Mouse (Mus musculus): Measurements from ENCODE around the gene Lonp1. TPM values are rescaled to one million over a fixed set of nuclear protein-coding genes. Genes with fewer than 3 reads are reported as not detected.

Lonp1 gene
- polyA plus RNA-seq, 1 experiment from 2014 or later: 46.1 TPM

- DNase-seq (no peak), ATAC-seq (ENCODE audit: low FRiP score, low TSS enrichment) (no peak)
- Histone ChIP-seq H3K27ac (replicated peaks; ENCODE audit: low read depth, low read length) (no peak overlapping the region), H3K27me3 (ENCODE audit: control insufficient read depth, insufficient read depth, low read length) (no peaks in the 10 kb centered on the region), H3K4me1 (ENCODE audit: control insufficient read depth, insufficient read depth, low read length) (peaks cover 27% of the 10 kb centered on the region), H3K9ac (replicated peaks; ENCODE audit: low read length) (no peak overlapping the region), H3K4me2 (ENCODE audit: low read length) (0 out of 2 replicates have a peak overlapping the region, but pooled peaks have one; percentile 5), H3K4me3 (replicated peaks; ENCODE audit: low read depth, low read length) (no peak overlapping the region), H3K36me3 (ENCODE audit: control insufficient read depth, insufficient read depth, low read length) (peaks cover 64% of the 10 kb centered on the region), H3K9me3 (ENCODE audit: control insufficient read depth, low read length) (no peaks in the 10 kb centered on the region)
- WGBS: 68% methylated on average over 1 of the region's 1 CpGs
Observed at GRCm38 (mm10) chr17:56587773-56588172, 38.9 kb downstream of the Lonp1 start.

GRCm38 (mm10) chr17:56585171-56585821 lies 41.4 kb downstream of the Lonp1 start:
- Histone ChIP-seq H3K27me3 (ENCODE audit: control insufficient read depth, insufficient read depth, low read length) (no peaks in the 10 kb centered on the region), H3K9ac (replicated peaks; ENCODE audit: low read length) (peak overlapping the region; percentile 83), H3K27ac (replicated peaks; ENCODE audit: low read depth, low read length) (peak overlapping the region; percentile 91), H3K36me3 (ENCODE audit: control insufficient read depth, insufficient read depth, low read length) (peaks cover 65% of the 10 kb centered on the region), H3K4me3 (replicated peaks; ENCODE audit: low read depth, low read length) (peak overlapping the region; percentile 93), H3K4me2 (ENCODE audit: low read length) (peak overlapping the region; percentile 78), H3K9me3 (ENCODE audit: control insufficient read depth, low read length) (no peaks in the 10 kb centered on the region), H3K4me1 (ENCODE audit: control insufficient read depth, insufficient read depth, low read length) (peaks cover 37% of the 10 kb centered on the region)
- ATAC-seq (ENCODE audit: low FRiP score, low TSS enrichment) (peak; percentile 21; the same call in 1 of the 2 replicates), DNase-seq (peak; percentile 68)
- under 1% methylated on average over 61 of the region's 61 CpGs for WGBS

- H3K9ac ChIP-seq (replicated peaks; ENCODE audit: low read length): peak within 1 kb of the TSS; percentile 83
- under 1% methylated on average over 97 of the region's 101 CpGs for WGBS
- H3K4me3 ChIP-seq (replicated peaks; ENCODE audit: low read depth, low read length): peak within 1 kb of the TSS; percentile 93
- DNase-seq (peak; percentile 100), ATAC-seq (ENCODE audit: low FRiP score, low TSS enrichment) (peak; percentile 95)
- H3K4me2 ChIP-seq (ENCODE audit: low read length): peak within 1 kb of the TSS; percentile 94
- H3K36me3 ChIP-seq (ENCODE audit: control insufficient read depth, insufficient read depth, low read length): peaks cover 61% of the 10 kb centered on the region
- peaks cover 37% of the 10 kb centered on the region for H3K4me1 ChIP-seq (ENCODE audit: control insufficient read depth, insufficient read depth, low read length)
- H3K27me3 ChIP-seq (ENCODE audit: control insufficient read depth, insufficient read depth, low read length): no peaks in the 10 kb centered on the region
- H3K9me3 ChIP-seq (ENCODE audit: control insufficient read depth, low read length): no peaks in the 10 kb centered on the region
- H3K27ac ChIP-seq (replicated peaks; ENCODE audit: low read depth, low read length): peak within 1 kb of the TSS; percentile 91
Observed at GRCm38 (mm10) chr17:56584257-56585130, 42.2 kb downstream of the Lonp1 start, which contains the start of the genes Safb2 and Safb. Gene Safb2 (minus strand): TSS chr17:56584585. Gene Safb (plus strand): TSS chr17:56584825.

- ATAC-seq (ENCODE audit: low FRiP score, low TSS enrichment): no peak
- peaks cover 61% of the 10 kb centered on the region for H3K36me3 ChIP-seq (ENCODE audit: control insufficient read depth, insufficient read depth, low read length)
Observed at GRCm38 (mm10) chr17:56583611-56584256, 43.0 kb downstream of the Lonp1 start.

GRCm38 (mm10) chr17:56583071-56583470 lies 43.6 kb downstream of the Lonp1 start:
- H3K9ac ChIP-seq (replicated peaks; ENCODE audit: low read length): peak overlapping the region; percentile 72
- DNase-seq (no peak), ATAC-seq (ENCODE audit: low FRiP score, low TSS enrichment) (no peak)
- H3K4me2 ChIP-seq (ENCODE audit: low read length): peak overlapping the region; percentile 94
- H3K9me3 ChIP-seq (ENCODE audit: control insufficient read depth, low read length): no peaks in the 10 kb centered on the region
- no peaks in the 10 kb centered on the region for H3K27me3 ChIP-seq (ENCODE audit: control insufficient read depth, insufficient read depth, low read length)
- H3K27ac ChIP-seq (replicated peaks; ENCODE audit: low read depth, low read length): no peak overlapping the region
- peaks cover 37% of the 10 kb centered on the region for H3K4me1 ChIP-seq (ENCODE audit: control insufficient read depth, insufficient read depth, low read length)
- H3K4me3 ChIP-seq (replicated peaks; ENCODE audit: low read depth, low read length): peak overlapping the region; percentile 93
- H3K36me3 ChIP-seq (ENCODE audit: control insufficient read depth, insufficient read depth, low read length): peaks cover 61% of the 10 kb centered on the region
- WGBS: 74% methylated on average over 1 of the region's 1 CpGs

More at GRCm38 (mm10) chr17:56583611-56584256, 43.0 kb downstream of the Lonp1 start:
- Histone ChIP-seq H3K4me2 (ENCODE audit: low read length) (peak overlapping the region; percentile 94), H3K27ac (replicated peaks; ENCODE audit: low read depth, low read length) (peak overlapping the region; percentile 91), H3K4me1 (ENCODE audit: control insufficient read depth, insufficient read depth, low read length) (peaks cover 37% of the 10 kb centered on the region), H3K9ac (replicated peaks; ENCODE audit: low read length) (peak overlapping the region; percentile 72), H3K4me3 (replicated peaks; ENCODE audit: low read depth, low read length) (peak overlapping the region; percentile 93), H3K9me3 (ENCODE audit: control insufficient read depth, low read length) (no peaks in the 10 kb centered on the region), H3K27me3 (ENCODE audit: control insufficient read depth, insufficient read depth, low read length) (no peaks in the 10 kb centered on the region)
- DNase-seq: peak; percentile 14
- 5% methylated on average over 33 of the region's 33 CpGs for WGBS

GRCm38 (mm10) chr17:56572939-56573338 lies 53.7 kb downstream of the Lonp1 start:
- Histone ChIP-seq H3K9ac (replicated peaks; ENCODE audit: low read length) (no peak overlapping the region), H3K27me3 (ENCODE audit: control insufficient read depth, insufficient read depth, low read length) (no peaks in the 10 kb centered on the region), H3K9me3 (ENCODE audit: control insufficient read depth, low read length) (no peaks in the 10 kb centered on the region), H3K4me2 (ENCODE audit: low read length) (no peak overlapping the region), H3K4me1 (ENCODE audit: control insufficient read depth, insufficient read depth, low read length) (no peaks in the 10 kb centered on the region), H3K27ac (replicated peaks; ENCODE audit: low read depth, low read length) (no peak overlapping the region), H3K36me3 (ENCODE audit: control insufficient read depth, insufficient read depth, low read length) (peaks cover 91% of the 10 kb centered on the region), H3K4me3 (replicated peaks; ENCODE audit: low read depth, low read length) (no peak overlapping the region)
- no peak for ATAC-seq (ENCODE audit: low FRiP score, low TSS enrichment)
- WGBS: 94% methylated on average over 3 of the region's 3 CpGs
- DNase-seq: no peak

GRCm38 (mm10) chr17:56572154-56572553 lies 54.5 kb downstream of the Lonp1 start:
- ATAC-seq (ENCODE audit: low FRiP score, low TSS enrichment) (no peak), DNase-seq (peak; percentile 36)
- Histone ChIP-seq H3K4me1 (ENCODE audit: control insufficient read depth, insufficient read depth, low read length) (no peaks in the 10 kb centered on the region), H3K27me3 (ENCODE audit: control insufficient read depth, insufficient read depth, low read length) (no peaks in the 10 kb centered on the region), H3K27ac (replicated peaks; ENCODE audit: low read depth, low read length) (0 out of 2 replicates have a peak overlapping the region, but pooled peaks have one; percentile 13), H3K9me3 (ENCODE audit: control insufficient read depth, low read length) (no peaks in the 10 kb centered on the region), H3K36me3 (ENCODE audit: control insufficient read depth, insufficient read depth, low read length) (peaks cover 91% of the 10 kb centered on the region), H3K4me3 (replicated peaks; ENCODE audit: low read depth, low read length) (no peak overlapping the region), H3K9ac (replicated peaks; ENCODE audit: low read length) (no peak overlapping the region), H3K4me2 (ENCODE audit: low read length) (no peak overlapping the region)
- 63% methylated on average over 1 of the region's 1 CpGs for WGBS

- 91% methylated on average over 4 of the region's 4 CpGs for WGBS
- ATAC-seq (ENCODE audit: low FRiP score, low TSS enrichment): no peak
- Histone ChIP-seq H3K4me1 (ENCODE audit: control insufficient read depth, insufficient read depth, low read length) (no peaks in the 10 kb centered on the region), H3K9ac (replicated peaks; ENCODE audit: low read length) (no peak overlapping the region), H3K36me3 (ENCODE audit: control insufficient read depth, insufficient read depth, low read length) (peaks cover 98% of the 10 kb centered on the region), H3K4me2 (ENCODE audit: low read length) (no peak overlapping the region), H3K27ac (replicated peaks; ENCODE audit: low read depth, low read length) (no peak overlapping the region), H3K27me3 (ENCODE audit: control insufficient read depth, insufficient read depth, low read length) (no peaks in the 10 kb centered on the region), H3K4me3 (replicated peaks; ENCODE audit: low read depth, low read length) (no peak overlapping the region), H3K9me3 (ENCODE audit: control insufficient read depth, low read length) (no peaks in the 10 kb centered on the region)
- DNase-seq: no peak
Observed at GRCm38 (mm10) chr17:56570287-56570686, 56.4 kb downstream of the Lonp1 start.
